Mouse (Mus musculus) CD8-positive naive resting alpha-beta T cell, adult 2 months (primary cell): ENCODE measurements at regions not wholly inside any gene's neighbourhood (a gene's known extent, or its start where the extent isn't known, plus 50 kb on each side); places are given as distances from the start of the nearest gene placed in this dataset.

Source experiments
- DNase-seq, 2 experiments: peaks; one replicate each; pipeline ENCODE4 v3.0.0; 2022; ENCODE audit warnings: low read depth in 2 of 2, low spot score in 2 of 2

DNA sequence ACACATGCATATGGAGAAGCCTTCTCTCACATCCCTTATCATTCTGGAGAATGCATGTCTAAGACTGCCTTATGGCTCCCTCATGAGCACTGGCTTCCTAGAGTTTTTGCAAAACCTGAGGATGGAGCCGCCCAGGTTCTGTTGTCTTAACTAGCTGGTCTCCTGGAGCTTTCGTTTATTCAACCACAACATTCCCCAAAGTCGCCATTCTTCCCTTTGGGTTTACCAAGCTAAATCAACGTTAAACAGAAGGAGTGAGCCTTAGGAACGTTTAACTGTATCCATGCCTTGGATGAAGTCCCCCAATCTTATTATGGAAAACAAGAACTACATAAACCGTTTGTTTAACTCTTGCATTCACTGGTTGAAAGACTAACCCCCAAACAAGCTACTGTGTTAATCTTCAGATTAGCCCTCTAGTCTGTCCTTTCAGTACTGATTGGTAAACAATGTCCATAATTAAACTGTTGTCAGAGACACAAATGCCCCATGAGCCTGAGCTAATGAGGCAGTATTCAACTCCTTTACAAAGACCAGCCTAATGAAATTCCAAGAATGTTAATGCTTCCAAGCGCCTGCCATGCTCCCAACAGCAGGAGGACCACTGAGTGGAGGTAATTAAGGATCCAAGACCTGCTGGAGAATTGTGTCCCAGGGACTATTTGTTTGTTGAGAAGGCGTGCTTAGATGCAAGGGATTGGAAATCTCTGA lies 121.1 kb upstream of the Cdkn3 start:
- DNase-seq = no peak

DNA sequence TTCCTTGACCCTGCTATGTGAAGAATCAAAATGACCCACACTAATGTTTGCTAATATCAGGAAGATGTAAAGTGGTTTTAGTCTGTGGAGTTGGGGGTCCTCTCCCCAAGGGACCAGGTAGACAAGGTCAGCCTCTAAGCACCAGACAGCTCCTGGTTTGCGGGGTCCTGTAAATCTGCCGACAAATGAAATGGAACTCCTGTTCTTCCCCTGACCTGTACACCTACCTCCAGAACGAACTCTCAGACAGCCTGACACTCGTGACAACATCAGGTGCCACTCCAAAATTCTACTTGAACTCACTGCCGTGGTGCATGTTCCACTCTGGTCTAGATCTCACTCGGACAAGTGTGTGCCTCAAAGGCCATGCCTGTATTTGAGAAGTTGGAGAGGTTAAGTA lies 121.8 kb upstream of the Cdkn3 start:
- no peak for DNase-seq

DNA sequence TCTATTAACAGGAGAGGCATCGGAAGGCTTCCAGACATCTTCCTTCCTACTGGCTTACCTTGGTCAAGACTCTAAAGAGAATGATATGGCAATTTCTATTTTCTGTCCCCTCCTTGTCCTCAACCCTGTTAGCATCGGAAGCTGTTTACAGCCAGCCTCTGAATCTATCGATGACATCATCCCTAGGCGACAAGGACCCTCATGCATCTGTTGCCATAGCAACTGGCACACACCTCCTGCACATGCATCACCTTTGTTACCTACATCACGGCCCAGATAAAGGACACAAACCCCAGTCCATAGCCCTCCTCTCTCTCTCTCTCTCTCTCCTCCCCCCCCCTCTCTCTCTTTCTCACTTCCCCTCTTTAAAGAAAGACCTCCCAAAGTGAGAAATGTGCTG lies 123.1 kb upstream of the Cdkn3 start:
- DNase-seq = no peak

DNA sequence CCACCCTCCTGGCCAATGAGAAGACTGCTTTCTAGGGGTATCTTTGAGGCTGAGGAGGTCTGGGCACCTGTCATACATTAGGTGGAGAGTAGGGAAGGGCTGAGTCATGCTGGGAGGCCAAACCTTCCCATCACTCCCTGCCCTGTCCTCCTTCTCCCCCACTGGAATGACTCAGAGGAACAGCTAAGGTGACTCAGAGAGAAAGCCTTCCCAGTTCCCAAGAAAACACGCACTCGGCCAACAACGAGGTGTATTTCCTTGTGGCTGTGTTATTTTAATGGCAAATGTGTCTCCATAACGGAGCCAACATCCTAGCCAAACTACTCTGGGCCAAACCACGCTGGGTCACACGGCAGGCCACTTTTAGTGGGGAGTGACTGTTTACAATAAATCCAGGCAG lies 124.0 kb upstream of the Cdkn3 start:
- DNase-seq = no peak

DNA sequence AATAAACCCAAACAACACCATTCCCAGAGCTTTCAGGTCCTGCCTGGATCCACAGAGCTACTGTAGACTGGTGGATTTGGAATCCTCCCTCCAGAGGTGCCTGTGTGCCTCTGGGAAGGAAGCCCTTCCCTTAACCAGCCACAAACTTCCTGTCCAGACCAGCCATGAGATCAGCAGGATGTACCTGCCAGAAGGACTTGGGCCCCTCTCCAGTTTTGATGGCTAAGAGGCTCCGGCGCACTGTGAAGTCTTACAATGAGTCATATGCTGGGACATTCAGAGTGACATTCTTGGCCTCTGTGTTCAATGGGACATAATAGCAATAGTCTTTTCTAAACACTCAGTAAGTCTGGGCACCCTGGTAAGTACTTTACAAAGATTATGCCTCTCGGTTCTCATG lies 125.0 kb upstream of the Cdkn3 start:
- no peak for DNase-seq

DNA sequence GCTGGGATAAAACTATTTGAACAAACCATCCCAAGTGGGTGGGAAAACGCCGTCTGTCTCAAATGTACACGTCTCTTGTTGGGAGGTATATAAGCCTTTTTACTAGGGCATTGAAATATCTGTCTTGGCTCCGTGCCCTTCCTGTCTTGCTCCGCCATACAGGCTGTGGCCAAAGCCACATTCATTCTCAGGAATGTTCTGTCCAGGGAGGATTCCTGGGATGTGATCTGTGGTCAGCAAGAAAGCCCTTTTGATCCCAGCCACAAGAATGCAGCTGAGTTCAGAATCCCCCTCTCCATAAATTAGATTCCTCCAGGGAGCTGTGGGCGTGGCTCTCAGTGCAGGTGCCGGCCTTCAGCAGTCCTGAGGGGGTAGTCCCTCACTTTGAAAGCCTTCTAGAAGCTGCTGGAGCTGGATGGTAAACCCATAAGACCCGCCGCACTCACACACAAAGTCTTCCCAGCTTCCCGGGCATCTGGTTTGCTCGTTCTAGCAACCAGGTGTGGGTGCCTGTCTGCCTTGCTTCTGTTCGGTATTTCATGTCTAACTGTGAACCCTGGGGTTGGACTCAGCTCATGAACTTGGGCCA lies 125.6 kb upstream of the Cdkn3 start:
- DNase-seq = no peak

DNA sequence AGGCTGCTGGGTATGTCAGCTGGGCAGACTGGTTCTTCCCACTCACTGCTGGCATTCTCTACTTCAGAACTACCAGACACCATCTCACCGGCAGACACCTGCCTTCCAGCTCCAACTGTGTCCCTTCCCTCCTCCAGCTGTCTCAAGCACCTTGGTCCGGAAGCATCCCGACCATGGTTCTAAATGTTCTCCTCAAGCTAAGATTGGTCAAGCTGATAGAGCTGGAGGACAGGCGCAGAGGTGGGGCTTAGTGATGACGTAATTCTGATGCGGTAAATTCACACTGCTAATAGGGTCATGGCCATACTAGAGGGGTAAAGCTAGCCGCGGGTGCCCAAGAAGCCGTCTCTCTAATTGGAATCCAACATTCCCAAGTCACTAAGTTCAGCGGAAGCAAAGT lies 126.1 kb upstream of the Cdkn3 start:
- no peak for DNase-seq

DNA sequence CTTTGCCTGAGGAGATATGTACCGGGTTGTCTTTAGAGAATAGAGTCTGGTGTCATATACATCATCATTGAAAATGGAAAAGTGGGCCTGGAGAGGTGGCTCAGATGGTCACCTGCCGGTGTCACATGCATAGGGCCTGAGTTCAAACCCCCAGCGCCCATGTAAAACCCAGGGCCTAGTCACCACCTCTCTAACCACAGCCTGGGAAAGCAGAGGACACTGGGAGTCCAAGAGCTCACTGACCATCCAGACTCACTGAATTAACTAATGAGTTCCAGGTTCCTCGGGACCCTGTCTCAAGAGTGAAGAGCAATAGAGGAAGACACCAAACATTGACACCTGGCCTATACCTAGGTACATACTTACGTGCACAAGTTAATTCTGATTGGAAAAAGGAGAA lies 132.7 kb upstream of the Cdkn3 start:
- DNase-seq = no peak

DNA sequence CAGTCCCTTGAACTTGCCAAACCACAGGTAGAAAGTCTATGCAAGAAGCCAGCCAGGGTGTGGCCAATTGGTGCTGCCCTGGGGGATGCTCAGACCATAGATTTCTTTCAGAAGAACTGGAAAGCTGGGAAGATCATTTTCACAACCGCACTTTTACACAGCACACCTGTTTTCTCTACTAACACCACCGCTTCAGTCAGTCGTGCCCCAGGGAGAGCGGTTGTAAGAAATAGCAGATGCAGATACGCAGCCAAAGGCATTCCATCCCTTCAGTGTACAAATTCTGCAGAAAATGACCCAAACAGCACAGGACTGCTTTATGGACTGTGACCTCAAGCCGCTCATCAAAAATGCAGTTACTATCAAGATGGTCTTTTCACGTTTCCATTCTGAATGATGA lies 134.6 kb upstream of the Cdkn3 start:
- no peak for DNase-seq

DNA sequence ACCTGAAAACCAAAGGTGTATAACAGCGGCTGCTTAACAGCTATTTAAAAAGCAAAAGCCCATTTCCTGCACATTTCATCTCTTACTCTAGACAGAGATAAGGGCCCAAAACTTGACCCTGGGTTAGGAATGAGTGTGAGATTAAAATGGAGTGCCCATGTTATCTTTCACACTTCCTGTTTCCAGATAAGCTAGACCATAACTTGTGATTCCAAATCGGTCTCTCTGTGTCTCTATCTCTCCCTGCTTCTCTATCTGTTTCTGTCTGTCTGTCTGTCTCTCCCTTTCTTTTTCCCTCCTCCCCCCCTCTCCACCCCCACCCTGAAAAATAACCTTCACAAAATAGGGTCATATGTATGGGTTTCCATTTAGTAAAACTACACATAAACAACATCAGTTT lies 136.7 kb upstream of the Cdkn3 start:
- DNase-seq = no peak

DNA sequence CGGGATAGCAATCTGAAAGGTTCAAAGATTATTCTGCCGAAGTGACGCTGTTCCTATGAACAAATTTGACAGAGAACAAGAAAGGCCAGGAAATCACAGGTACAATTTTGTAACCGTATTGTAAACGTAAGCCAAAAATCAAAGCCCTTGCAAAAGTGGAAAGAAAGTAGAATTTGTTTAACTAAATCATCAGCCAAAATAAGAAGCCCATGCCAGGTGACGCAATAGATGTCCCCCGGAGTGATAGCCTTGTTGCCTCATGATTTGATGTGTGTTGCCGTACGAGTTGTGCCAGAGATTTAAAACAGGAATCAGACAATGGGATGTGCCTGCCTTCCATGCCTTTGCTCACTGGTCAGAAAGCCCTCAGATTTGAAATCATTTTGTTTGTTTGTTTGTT lies 144.3 kb upstream of the Cdkn3 start:
- no peak for DNase-seq

DNA sequence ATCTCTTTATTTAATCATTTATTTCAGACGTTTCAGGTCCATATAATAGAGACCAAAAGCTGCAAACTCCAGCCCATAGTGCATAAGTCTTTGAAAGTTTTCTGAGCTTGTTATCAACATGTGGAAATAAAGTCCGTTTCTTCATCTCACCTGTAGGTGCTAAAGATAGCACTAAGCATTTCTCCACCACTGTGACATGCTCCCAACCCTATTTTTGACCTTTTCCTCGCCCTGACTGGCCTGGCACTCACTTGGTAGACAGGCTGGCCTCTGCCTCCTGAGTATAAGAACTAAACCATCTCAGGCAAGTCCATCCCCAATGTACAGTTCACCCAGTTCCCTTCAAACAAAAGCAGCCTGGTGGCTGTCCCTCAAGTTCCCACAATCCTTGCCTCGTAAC lies 145.4 kb upstream of the Cdkn3 start:
- no peak for DNase-seq

DNA sequence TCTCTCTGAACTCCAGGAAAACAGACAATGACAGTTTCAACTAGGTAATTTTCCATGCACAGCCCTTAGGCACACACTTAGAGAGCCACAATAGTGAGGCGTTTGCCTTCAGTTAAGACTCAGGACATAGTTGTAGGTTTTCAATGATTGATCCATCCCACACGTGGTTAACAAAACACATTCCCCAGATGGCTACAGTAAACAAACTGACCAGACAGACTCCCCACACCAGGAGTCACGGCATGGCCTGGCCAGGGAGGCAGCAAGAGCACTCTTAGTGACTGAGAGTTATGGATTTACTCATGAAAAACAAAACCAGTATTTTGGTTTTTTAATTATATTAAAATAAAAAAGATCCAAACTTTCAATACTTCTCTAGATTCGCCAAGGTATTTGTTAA lies 146.6 kb upstream of the Cdkn3 start:
- DNase-seq = no peak

DNA sequence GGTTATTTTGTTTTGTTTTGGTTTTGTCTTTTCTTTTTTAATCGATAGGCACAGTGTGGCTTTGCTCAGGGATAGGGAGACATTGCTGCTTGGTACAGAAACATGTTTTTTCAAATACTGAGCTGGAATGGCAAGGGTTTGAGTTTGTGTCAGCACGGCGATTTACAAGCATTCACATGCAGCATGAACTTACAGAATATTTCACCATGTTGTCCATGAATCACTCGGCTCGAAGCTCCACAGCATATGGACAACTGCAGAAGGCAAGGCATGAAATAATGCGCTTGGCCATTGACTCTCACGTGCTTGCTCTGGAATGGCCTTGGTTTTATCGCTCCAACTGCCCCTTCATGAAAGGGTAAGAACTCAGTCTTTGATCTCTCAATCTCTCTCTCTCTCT lies 147.1 kb upstream of the Cdkn3 start:
- DNase-seq = no peak

DNA sequence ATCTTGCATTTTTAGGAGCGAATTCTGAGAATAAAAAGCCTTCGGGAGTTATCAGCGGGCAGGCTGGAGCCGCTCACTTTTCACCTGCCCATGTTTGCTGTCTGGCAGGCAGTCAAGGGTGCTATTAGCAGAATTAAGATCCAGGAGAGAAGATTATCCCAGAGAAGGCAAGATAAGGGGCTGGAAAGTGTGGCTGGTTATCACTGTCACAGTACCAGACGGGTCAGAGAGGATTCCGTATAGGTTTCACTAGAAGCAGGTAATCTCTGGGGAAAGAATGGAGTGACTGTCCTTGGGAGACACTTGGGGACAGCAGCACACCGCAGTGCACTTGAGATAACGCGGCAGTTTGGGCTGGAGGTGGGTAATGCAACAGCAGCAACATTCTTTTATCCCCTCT lies 147.8 kb upstream of the Cdkn3 start:
- DNase-seq = no peak

DNA sequence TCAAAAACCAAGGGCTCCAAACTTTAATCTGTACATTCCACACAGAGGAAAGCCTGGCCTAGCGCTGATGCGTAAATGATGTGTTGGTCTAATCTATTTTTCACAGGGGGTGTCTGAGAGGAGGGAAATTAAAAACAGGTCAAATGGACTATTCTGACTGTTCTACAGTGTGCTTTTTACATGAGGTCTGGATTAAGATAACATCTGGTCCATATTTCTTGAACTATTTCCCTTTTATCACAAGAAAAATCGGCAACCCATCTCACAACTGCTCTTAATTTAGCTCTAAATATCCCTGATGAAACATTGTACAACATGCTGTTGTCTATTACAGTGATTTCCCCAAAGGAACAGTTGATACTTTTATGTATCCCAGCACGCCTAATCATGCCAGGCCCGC lies 149.4 kb upstream of the Cdkn3 start:
- DNase-seq = no peak

DNA sequence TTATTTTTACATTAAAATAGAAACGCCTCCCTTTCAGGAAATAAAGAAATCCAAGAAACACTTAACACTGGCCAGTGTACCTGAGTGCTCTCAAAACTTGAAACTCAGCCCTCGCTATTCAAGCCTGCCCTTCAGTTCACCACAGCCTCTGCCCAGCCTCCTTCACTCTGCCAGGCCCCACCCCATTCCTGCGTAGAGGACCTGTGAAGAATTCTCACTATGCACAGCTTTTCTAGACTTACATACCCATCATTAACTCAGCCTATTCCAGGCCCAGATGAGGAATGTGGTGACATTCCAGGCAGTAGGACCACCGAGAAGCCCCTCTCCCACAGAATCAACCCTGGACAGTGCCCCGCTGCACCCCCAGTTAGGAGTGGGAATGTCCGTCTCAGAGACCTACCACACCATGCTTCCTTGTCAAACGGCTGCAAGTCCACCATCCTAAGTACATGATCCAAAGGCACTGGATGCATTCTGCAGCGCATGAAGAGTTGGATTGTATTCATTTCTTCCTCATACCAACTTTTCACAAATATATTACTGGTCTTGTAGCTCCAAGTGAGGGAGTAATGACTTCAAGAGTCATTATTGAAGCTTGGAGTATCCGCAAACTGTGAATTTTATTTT lies 150.0 kb upstream of the Cdkn3 start:
- DNase-seq = no peak

DNA sequence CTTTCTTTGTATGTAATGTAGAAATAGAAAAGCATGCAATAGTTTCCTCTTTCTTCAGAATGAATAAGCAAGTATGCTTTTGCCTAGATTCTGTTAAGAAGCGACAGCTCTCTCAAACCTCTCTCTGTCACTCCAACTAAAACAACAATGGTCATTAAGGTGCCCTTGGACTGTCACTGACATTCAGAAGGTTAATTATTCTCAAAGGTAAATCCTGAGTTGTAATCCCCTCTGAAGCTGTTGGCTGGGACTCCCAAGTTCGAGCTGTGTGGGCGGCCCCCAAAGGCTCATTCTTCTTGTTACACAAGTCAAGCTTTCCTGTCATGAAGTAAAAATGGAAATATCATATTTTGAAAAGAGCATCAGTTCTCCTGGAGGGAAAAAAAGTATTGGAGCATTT lies 153.6 kb upstream of the Cdkn3 start:
- no peak for DNase-seq

DNA sequence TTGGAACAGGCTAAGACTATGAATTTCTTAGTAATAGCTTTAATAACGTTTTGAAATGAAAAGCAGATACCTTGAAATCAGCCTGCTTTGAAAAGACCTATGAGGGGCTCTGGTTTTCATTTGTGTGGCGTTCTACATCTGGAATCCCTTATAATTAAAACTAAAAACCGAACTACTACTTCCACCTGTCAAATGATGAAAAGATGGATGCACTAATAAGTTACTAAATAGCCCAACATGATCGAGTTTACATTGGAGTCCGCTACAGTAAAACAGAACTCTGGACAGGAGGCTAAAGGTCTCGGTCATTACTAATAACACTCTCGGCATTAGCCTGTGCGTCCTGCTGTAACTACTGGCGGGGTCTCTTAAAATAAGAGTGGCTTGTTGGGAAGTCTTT lies 154.3 kb upstream of the Cdkn3 start:
- no peak for DNase-seq

DNA sequence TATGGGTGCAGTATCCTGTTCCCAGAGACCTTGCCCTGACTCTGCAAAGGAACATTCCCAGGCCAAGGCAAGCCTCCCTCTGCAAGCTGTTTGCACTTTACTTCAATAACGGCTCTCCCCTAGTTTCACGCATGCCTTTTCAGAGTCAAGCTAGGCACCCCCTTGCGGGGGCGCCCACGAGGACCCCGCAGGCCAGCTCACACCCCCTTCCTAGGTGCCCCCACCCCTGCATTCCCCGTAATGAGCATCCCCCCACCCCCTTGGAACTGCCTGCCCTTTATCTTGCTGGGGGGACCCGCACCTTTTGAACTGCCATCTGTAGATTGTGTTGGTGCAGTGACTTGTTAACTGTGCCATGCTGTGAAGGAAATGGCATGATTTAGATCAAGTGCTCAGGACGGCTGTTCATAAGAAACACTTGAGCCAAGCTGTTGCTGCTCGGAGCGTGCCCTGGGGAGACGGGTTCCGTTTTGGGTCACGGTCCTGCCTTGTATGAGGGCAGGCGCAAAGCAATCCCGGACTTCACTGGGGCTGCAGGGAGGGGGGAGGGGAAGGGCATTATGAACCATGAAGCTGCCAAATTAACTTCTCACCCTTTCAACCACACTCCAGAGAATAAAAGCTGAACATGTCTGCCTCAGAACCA lies 155.3 kb upstream of the Cdkn3 start:
- no peak for DNase-seq

DNA sequence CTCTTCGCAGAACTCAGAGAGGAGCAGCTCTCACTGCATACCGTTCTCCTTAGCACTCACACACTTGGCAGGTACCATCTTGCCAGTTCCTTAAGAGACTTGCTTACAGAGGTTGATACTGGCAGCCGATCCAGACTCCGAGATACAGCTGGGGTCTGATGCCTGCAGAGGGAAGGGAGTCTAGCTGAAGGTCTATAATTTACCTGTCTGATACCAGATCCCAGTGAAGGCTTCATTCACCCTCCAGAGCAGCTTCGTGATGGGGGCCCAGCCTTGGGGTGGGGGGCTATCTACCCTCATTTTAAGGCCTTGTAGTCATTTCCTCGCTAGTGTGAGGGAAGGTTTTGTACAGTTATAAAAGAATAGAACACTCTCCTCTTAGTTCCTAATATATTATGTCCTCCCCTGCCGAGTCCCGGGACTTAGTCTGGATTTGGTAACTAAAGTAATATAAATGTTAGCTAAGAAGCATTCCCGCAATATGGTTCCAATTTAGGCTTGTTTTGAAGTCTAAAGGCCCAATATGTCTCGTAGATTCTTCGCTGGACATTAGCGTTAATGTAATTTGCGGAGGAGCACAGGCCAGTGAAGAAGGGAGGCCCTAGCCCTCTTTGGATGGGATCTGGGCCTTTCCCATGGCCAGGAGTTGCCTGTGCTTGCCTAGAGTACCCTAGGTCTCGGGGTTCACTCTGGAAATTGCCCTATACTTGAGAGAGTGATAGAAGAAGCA lies 156.0 kb upstream of the Cdkn3 start:
- DNase-seq = no peak
